8 mouse cellular contexts compared by ENCODE assay signal in genomic region chr16:11907816-11908215, GRCm38 (mm10). TPM values are rescaled to one million over a fixed set of nuclear protein-coding genes. Genes with fewer than 3 reads are reported as not detected.
DNase-seq lines count a peak whose midpoint lies in the region; ATAC-seq and TF ChIP-seq lines count a peak whose summit lies in the region.

No protein-coding gene starts in this region.

- H3K36me3 ChIP-seq in embryonic facial prominence, embryonic 12.5 days = no peaks in the 10 kb centered on the region
- no peaks in the 10 kb centered on the region for H3K36me3 ChIP-seq in hindbrain, postnatal 0 days (ENCODE audit: insufficient read depth, low read length)
- H3K36me3 ChIP-seq in midbrain, embryonic 14.5 days (ENCODE audit: control insufficient read depth, insufficient read depth, low read length) = no peaks in the 10 kb centered on the region

- 77% methylated on average over 4 of the region's 4 CpGs for WGBS in embryonic facial prominence, embryonic 12.5 days
- 73% methylated on average over 4 of the region's 4 CpGs for WGBS in hindbrain, postnatal 0 days
- 75% methylated on average over 4 of the region's 4 CpGs for WGBS in midbrain, embryonic 14.5 days

- H3K27me3 ChIP-seq in embryonic facial prominence, embryonic 12.5 days = no peaks in the 10 kb centered on the region
- no peaks in the 10 kb centered on the region for H3K27me3 ChIP-seq in hindbrain, postnatal 0 days (ENCODE audit: insufficient read depth, low read length)
- H3K27me3 ChIP-seq in midbrain, embryonic 14.5 days (ENCODE audit: control insufficient read depth, insufficient read depth, low read length) = no peaks in the 10 kb centered on the region

- peaks cover 8% of the 10 kb centered on the region for H3K4me1 ChIP-seq in embryonic facial prominence, embryonic 12.5 days
- peaks cover 7% of the 10 kb centered on the region; the same call in 1 of the 2 replicates for H3K4me1 ChIP-seq in hindbrain, postnatal 0 days (ENCODE audit: insufficient read depth, low read length)
- peaks cover 12% of the 10 kb centered on the region for H3K4me1 ChIP-seq in midbrain, embryonic 14.5 days (ENCODE audit: control insufficient read depth, insufficient read depth, low read length)

- H3K4me2 ChIP-seq in embryonic facial prominence, embryonic 12.5 days (replicated peaks) = peak overlapping the region; percentile 67; the same call in 1 of the 2 replicates
- H3K4me2 ChIP-seq in hindbrain, postnatal 0 days (ENCODE audit: low read depth, low read length) = 0 out of 2 replicates have a peak overlapping the region, but pooled peaks have one; percentile 2
- H3K4me2 ChIP-seq in midbrain, embryonic 14.5 days (ENCODE audit: low read length) = peak overlapping the region; percentile 60

- ATAC-seq in embryonic facial prominence, embryonic 12.5 days (ENCODE audit: insufficient number of reproducible peaks, insufficient read depth, low FRiP score, low TSS enrichment) = no peak
- no peak for ATAC-seq in hindbrain, postnatal 0 days
- ATAC-seq in midbrain, embryonic 14.5 days (ENCODE audit: low FRiP score, low TSS enrichment) = no peak
- no peak for ATAC-seq in erythroid progenitor cell, adult 5-6 weeks (replicated peaks; ENCODE audit: low FRiP score, poor library complexity, severe bottlenecking)

- no peaks in the 10 kb centered on the region for H3K9me3 ChIP-seq in embryonic facial prominence, embryonic 12.5 days
- no peaks in the 10 kb centered on the region for H3K9me3 ChIP-seq in hindbrain, postnatal 0 days (ENCODE audit: low read length)
- no peaks in the 10 kb centered on the region for H3K9me3 ChIP-seq in midbrain, embryonic 14.5 days (ENCODE audit: control insufficient read depth, low read length)

- H3K9ac ChIP-seq in embryonic facial prominence, embryonic 12.5 days = no peak overlapping the region
- H3K9ac ChIP-seq in hindbrain, postnatal 0 days (replicated peaks; ENCODE audit: low read length) = peak overlapping the region; percentile 75; the same call in 1 of the 2 replicates
- no peak overlapping the region for H3K9ac ChIP-seq in midbrain, embryonic 14.5 days (replicated peaks; ENCODE audit: low read length)

- H3K4me3 ChIP-seq in embryonic facial prominence, embryonic 12.5 days = no peak overlapping the region
- no peak overlapping the region for H3K4me3 ChIP-seq in hindbrain, postnatal 0 days (ENCODE audit: low read length)
- H3K4me3 ChIP-seq in midbrain, embryonic 14.5 days (replicated peaks; ENCODE audit: low read depth, low read length) = no peak overlapping the region

- no peak for TF ChIP-seq CTCF in hindbrain, postnatal 0 days (IDR thresholded peaks at IDR 0.05; ENCODE audit: low read depth)

- DNase-seq in kidney, adult 11 months = peak; percentile 18
- no peak for DNase-seq in kidney, adult 18-20 months
- no peak for DNase-seq in hindbrain, postnatal 0 days (ENCODE audit: low spot score)
- no peak for DNase-seq in midbrain, embryonic 14.5 days
- no peak for DNase-seq in layer of hippocampus, adult 9-11 months
- DNase-seq in layer of hippocampus, postnatal 25 days (ENCODE audit: extremely low spot score in 1 of 2, low spot score in 1 of 2) = no peak

- H3K27ac ChIP-seq in embryonic facial prominence, embryonic 12.5 days = no peak overlapping the region
- H3K27ac ChIP-seq in hindbrain, postnatal 0 days = peak overlapping the region; percentile 0; the same call in 1 of the 2 replicates
- no peak overlapping the region for H3K27ac ChIP-seq in midbrain, embryonic 14.5 days (replicated peaks; ENCODE audit: low read depth, low read length)

RNA-seq across cellular contexts. Expression of gene Cpped1, which starts 1.4 kb away (rescaled TPM):
- 18.3 and 19.4 TPM in 2 replicates for polyA plus RNA-seq in embryonic facial prominence, embryonic 12.5 days (2016; fragmentation: Nextera tagmentation; extraction: Ambion mirVana)
- 18.7 and 25.6 TPM in 2 replicates for total RNA-seq in hindbrain, postnatal 0 days (2014; rRNA removed)
- polyA plus RNA-seq in hindbrain, postnatal 0 days (2015; fragmentation: Nextera tagmentation; extraction: Ambion mirVana) = 18.5 and 18.6 TPM in 2 replicates
- polyA plus RNA-seq in midbrain, embryonic 14.5 days (2014; fragmentation: Nextera tagmentation; extraction: Ambion mirVana) = 17.7 and 21.2 TPM in 2 replicates
- total RNA-seq in erythroid progenitor cell, adult 5-6 weeks (2015; ENCODE audit: low replicate concordance) = 2.5 and 12.2 TPM in 2 replicates
- total RNA-seq in erythroid progenitor cell, adult 5-6 weeks (2017; ENCODE audit: low replicate concordance) = 1.1 and 3.3 TPM in 2 replicates
- 10 to 100 TPM; 30.5 to 34.1 TPM for total RNA-seq in layer of hippocampus, postnatal 25 days (2021)

Comparison
In these comparisons a context has a peak if more than half of its experiments do, and no peak if none do; other contexts are left out.
1. H3K4me2 ChIP-seq: peak in every context shown above with its lines; median percentile 67 in embryonic facial prominence, embryonic 12.5 days; 60 in midbrain, embryonic 14.5 days; 2 in hindbrain, postnatal 0 days.